Mouse (Mus musculus) neural tube, embryonic 12.5 days (tissue): ENCODE data around the gene Necab2. TPM values are rescaled to one million over a fixed set of nuclear protein-coding genes. Genes with fewer than 3 reads are reported as not detected.

Experiments
- ATAC-seq: fragments of 200-750 bp; cut with Nextera tagmentation; 2 replicates; pipeline ENCODE4 v1.8.0; 2017; ENCODE audit warnings: low read depth, mild to moderate bottlenecking, moderate TSS enrichment, moderate library complexity; ENCODE audit not compliant: low FRiP score
- H3K27ac ChIP-seq: fragments of 300-500 bp; sonication (generic); 2 replicates; pipeline ENCODE4 v1.5.1; 2016
- H3K27me3 ChIP-seq: fragments of 300-500 bp; sonication (generic); replicated peaks from 2 replicates; pipeline ENCODE4 v1.6.1; 2016; ENCODE audit warnings: mild to moderate bottlenecking
- H3K36me3 ChIP-seq: fragments of 300-500 bp; sonication (generic); 2 replicates; pipeline ENCODE4 v1.6.1; 2016; ENCODE audit warnings: mild to moderate bottlenecking
- H3K4me1 ChIP-seq: fragments of 300-500 bp; sonication (generic); 2 replicates; pipeline ENCODE4 v1.6.1; 2016
- H3K4me2 ChIP-seq: fragments of 300-500 bp; sonication (generic); replicated peaks from 2 replicates; pipeline ENCODE4 v1.6.1; 2016; ENCODE audit warnings: mild to moderate bottlenecking
- H3K4me3 ChIP-seq: fragments of 300-500 bp; sonication (generic); 2 replicates; pipeline ENCODE4 v1.5.1; 2016
- H3K9ac ChIP-seq: fragments of 300-500 bp; sonication (generic); 2 replicates; pipeline ENCODE4 v1.6.1; 2016; ENCODE audit warnings: mild to moderate bottlenecking
- H3K9me3 ChIP-seq: fragments of 300-500 bp; sonication (generic); 2 replicates; pipeline ENCODE4 v1.6.1; 2016; ENCODE audit warnings: mild to moderate bottlenecking
- WGBS: fragments of 180-500 bp; shearing (Covaris S2); methylation state at CpG from one replicate; pipeline ENCODE4 v1.1.7; 2016; 5-methylcytosine and 5-hydroxymethylcytosine counted together
- polyA plus RNA-seq: library from polyadenylated mRNA; unstranded; fragments of >200 nt; fragmentation: Nextera tagmentation; extraction: Ambion mirVana; gene quantifications from 2 replicates; pipeline ENCODE4 v1.2.1, GENCODE M21; 2016

Gene Necab2
- polyA plus RNA-seq, 1 experiment from 2014 or later: 29.5 TPM

DNA sequence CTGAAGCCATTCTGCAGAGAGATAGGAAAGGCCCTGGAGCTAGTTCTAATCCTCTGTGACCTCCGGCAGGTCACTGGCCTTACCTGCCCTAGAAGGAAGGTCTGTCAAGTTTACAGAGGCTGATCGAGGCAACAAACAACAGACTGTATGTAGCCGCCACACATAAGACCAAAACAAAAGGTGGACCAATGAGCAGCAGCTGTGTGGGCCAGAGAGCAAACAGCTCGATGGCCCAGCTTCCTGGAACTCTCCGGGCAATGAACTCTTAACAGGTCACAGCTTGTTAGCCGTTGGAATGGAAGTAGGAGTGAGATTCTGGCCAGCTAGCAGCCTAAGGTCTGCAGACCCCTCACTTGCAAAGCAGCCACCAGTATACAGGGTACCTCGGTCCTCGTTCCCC lies 16.3 kb upstream of the Necab2 start:
- ATAC-seq: no peak
- H3K27me3 ChIP-seq: no peaks in the 10 kb centered on the region
- H3K9ac ChIP-seq: no peak overlapping the region
- 81% methylated on average over 8 of the region's 8 CpGs for WGBS
- H3K4me2 ChIP-seq: no peak overlapping the region
- H3K4me3 ChIP-seq: no peak overlapping the region
- H3K9me3 ChIP-seq: no peaks in the 10 kb centered on the region
- no peaks in the 10 kb centered on the region for H3K36me3 ChIP-seq
- H3K27ac ChIP-seq: no peak overlapping the region
- H3K4me1 ChIP-seq: no peaks in the 10 kb centered on the region

DNA sequence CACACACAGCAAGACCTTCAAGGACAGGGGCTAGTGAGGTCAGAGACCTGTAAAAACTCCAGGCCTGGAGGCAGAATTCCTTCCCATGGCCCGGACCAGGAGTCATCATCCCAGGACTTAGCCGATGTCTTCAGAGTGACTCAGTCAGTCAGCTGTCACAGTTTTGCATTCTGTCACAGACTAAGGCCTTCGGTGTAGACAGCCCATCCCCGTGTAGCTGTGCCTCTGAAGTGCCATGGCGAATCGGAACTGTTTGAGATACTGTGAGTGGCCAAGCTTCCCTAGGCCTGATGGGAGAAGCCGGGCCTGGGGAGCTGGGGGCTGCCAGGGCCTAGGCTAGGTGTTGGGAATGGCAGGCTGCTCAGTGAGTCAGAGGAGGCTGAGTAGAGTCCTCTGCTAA lies 15.8 kb upstream of the Necab2 start:
- no peak overlapping the region for H3K4me3 ChIP-seq
- no peaks in the 10 kb centered on the region for H3K27me3 ChIP-seq
- H3K27ac ChIP-seq: no peak overlapping the region
- no peaks in the 10 kb centered on the region for H3K4me1 ChIP-seq
- H3K36me3 ChIP-seq: no peaks in the 10 kb centered on the region
- H3K4me2 ChIP-seq: no peak overlapping the region
- 87% methylated on average over 7 of the region's 7 CpGs for WGBS
- no peak for ATAC-seq
- H3K9ac ChIP-seq: no peak overlapping the region
- no peaks in the 10 kb centered on the region for H3K9me3 ChIP-seq

- H3K9me3 ChIP-seq: no peaks in the 10 kb centered on the region
- H3K4me3 ChIP-seq: no peak overlapping the region
- H3K27me3 ChIP-seq: no peaks in the 10 kb centered on the region
- H3K36me3 ChIP-seq: no peaks in the 10 kb centered on the region
- H3K9ac ChIP-seq: no peak overlapping the region
- H3K4me1 ChIP-seq: 0 out of 2 replicates have a peak, but pooled peaks cover 3% of the 10 kb centered on the region
- ATAC-seq: no peak
- no peak overlapping the region for H3K4me2 ChIP-seq
- WGBS: 64% methylated on average over 3 of the region's 3 CpGs
- no peak overlapping the region for H3K27ac ChIP-seq
Measured at GRCm38 (mm10) chr8:119432372-119432771, 14.1 kb upstream of the Necab2 start.

- Histone ChIP-seq H3K27ac (no peak within 1 kb of the TSS), H3K27me3 (no peaks in the 10 kb centered on the region), H3K9ac (no peak within 1 kb of the TSS), H3K4me1 (0 out of 2 replicates have a peak, but pooled peaks cover 3% of the 10 kb centered on the region), H3K9me3 (no peaks in the 10 kb centered on the region), H3K36me3 (no peaks in the 10 kb centered on the region), H3K4me3 (no peak within 1 kb of the TSS), H3K4me2 (no peak within 1 kb of the TSS)
- WGBS: 89% methylated on average over 13 of the region's 13 CpGs
- ATAC-seq: no peak
Measured at GRCm38 (mm10) chr8:119433582-119434174, 12.8 kb upstream of the Necab2 start, which contains the start of gene Osgin1. Gene Osgin1, plus strand, starts transcription at chr8:119434124.

DNA sequence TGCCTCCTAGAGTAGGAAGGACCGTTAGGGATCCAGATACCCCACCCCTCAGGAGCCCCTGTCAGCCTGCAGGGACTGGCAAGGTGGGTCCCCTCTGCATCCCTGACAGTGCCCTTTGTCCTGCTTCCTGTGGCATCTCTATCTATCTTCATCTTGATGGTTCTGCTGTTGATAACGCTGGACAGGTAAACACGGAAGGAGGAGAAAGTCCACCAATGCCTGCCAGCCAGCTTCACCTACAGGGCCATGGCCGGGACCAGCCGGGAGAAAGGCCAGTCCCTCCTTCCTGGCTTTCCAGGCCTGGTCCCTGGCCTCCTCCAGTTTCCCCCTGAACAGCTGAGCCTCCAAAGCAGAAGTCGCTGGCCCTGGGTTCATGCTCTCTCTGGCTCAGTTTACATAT lies 11.9 kb upstream of the Necab2 start:
- 84% methylated on average over 6 of the region's 6 CpGs for WGBS
- no peak overlapping the region for H3K27ac ChIP-seq
- H3K4me1 ChIP-seq: 0 out of 2 replicates have a peak, but pooled peaks cover 3% of the 10 kb centered on the region
- no peak overlapping the region for H3K4me3 ChIP-seq
- no peaks in the 10 kb centered on the region for H3K9me3 ChIP-seq
- ATAC-seq: no peak
- no peak overlapping the region for H3K9ac ChIP-seq
- H3K36me3 ChIP-seq: no peaks in the 10 kb centered on the region
- no peak overlapping the region for H3K4me2 ChIP-seq
- H3K27me3 ChIP-seq: no peaks in the 10 kb centered on the region

DNA sequence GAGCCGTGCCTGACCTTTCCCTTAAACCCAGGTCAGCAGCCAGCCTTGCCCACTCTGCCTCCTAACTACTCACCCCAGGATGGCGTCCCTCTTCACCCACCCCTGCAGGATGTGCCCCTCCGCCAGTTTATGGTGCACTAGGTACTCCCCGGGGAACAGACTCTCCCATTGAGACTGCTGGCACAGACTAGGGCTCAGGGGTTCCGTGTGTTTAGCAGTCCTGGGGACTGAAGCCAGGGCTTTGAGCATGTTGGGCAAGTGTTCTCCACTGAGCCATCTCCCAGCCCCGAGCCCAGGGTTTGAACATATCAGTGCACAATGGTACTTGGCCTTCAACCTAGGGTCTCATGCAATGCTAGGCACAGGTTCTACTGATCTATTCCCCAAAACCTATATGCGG lies 11.0 kb upstream of the Necab2 start:
- Histone ChIP-seq H3K9me3 (no peaks in the 10 kb centered on the region), H3K36me3 (no peaks in the 10 kb centered on the region), H3K27ac (no peak overlapping the region), H3K4me1 (peaks cover 10% of the 10 kb centered on the region; the same call in 1 of the 2 replicates), H3K27me3 (no peaks in the 10 kb centered on the region), H3K4me3 (no peak overlapping the region), H3K4me2 (no peak overlapping the region), H3K9ac (no peak overlapping the region)
- WGBS: 83% methylated on average over 7 of the region's 7 CpGs
- ATAC-seq: no peak

- H3K36me3 ChIP-seq: no peaks in the 10 kb centered on the region
- ATAC-seq: no peak
- H3K27ac ChIP-seq: no peak overlapping the region
- H3K4me3 ChIP-seq: no peak overlapping the region
- H3K9me3 ChIP-seq: no peaks in the 10 kb centered on the region
- WGBS: 83% methylated on average over 10 of the region's 10 CpGs
- H3K27me3 ChIP-seq: no peaks in the 10 kb centered on the region
- H3K4me1 ChIP-seq: peaks cover 12% of the 10 kb centered on the region; the same call in 1 of the 2 replicates
- no peak overlapping the region for H3K9ac ChIP-seq
- no peak overlapping the region for H3K4me2 ChIP-seq
Measured at GRCm38 (mm10) chr8:119436331-119436730, 10.2 kb upstream of the Necab2 start.

DNA sequence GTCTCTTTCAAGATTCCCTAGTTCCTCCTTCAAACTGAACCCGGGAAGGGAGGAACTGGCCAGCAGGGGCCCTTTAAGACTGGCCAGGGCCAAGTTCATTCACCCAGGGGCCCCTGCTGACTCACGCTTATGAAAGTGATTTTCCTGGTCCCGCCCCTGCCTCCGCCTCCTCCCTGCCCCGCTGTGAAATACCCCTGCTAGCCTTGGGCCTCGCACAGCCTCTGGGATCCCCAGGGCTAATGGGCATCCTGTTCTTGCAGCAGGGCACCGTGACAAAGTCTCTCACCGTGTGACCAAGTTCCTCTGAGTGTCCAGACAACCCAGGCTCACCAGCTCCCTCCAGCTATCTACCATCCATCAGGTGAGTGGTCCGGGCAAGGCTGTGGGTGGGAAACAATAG lies 9.6 kb upstream of the Necab2 start:
- Histone ChIP-seq H3K4me1 (peaks cover 12% of the 10 kb centered on the region; the same call in 1 of the 2 replicates), H3K4me2 (no peak overlapping the region), H3K36me3 (no peaks in the 10 kb centered on the region), H3K9ac (no peak overlapping the region), H3K4me3 (no peak overlapping the region), H3K27me3 (no peaks in the 10 kb centered on the region), H3K9me3 (no peaks in the 10 kb centered on the region), H3K27ac (no peak overlapping the region)
- 17% methylated on average over 9 of the region's 9 CpGs for WGBS
- no peak for ATAC-seq

GRCm38 (mm10) chr8:119437506-119437905 lies 9.0 kb upstream of the Necab2 start:
- no peak overlapping the region for H3K27ac ChIP-seq
- H3K9ac ChIP-seq: no peak overlapping the region
- H3K4me3 ChIP-seq: no peak overlapping the region
- ATAC-seq: no peak
- H3K9me3 ChIP-seq: no peaks in the 10 kb centered on the region
- H3K4me1 ChIP-seq: peaks cover 12% of the 10 kb centered on the region; the same call in 1 of the 2 replicates
- H3K4me2 ChIP-seq: no peak overlapping the region
- no peaks in the 10 kb centered on the region for H3K27me3 ChIP-seq
- WGBS: 77% methylated on average over 11 of the region's 11 CpGs
- H3K36me3 ChIP-seq: no peaks in the 10 kb centered on the region

DNA sequence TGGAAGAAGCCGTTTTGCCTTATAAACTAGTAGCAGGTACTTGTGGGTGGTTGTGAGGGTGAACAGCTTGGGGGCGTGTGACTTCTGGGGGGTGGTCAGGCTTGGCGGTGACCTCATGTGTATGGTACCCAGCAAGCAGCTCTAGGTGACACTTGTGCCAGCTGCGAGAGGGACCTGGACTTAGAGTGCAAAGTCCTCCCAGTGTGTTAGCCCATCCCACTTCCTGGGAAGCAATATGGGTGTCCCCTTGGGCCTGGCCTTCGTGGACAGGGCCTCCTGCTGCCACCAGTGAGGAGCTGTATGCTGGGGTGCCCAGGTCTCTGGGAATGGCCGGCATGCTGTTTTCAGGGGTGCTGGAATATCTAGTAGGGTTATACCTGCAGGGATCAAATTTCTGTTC lies 7.6 kb upstream of the Necab2 start:
- no peak overlapping the region for H3K4me2 ChIP-seq
- no peaks in the 10 kb centered on the region for H3K9me3 ChIP-seq
- H3K27ac ChIP-seq: no peak overlapping the region
- no peak overlapping the region for H3K9ac ChIP-seq
- no peaks in the 10 kb centered on the region for H3K36me3 ChIP-seq
- 80% methylated on average over 6 of the region's 6 CpGs for WGBS
- no peak overlapping the region for H3K4me3 ChIP-seq
- peaks cover 12% of the 10 kb centered on the region; the same call in 1 of the 2 replicates for H3K4me1 ChIP-seq
- no peaks in the 10 kb centered on the region for H3K27me3 ChIP-seq
- ATAC-seq: no peak

DNA sequence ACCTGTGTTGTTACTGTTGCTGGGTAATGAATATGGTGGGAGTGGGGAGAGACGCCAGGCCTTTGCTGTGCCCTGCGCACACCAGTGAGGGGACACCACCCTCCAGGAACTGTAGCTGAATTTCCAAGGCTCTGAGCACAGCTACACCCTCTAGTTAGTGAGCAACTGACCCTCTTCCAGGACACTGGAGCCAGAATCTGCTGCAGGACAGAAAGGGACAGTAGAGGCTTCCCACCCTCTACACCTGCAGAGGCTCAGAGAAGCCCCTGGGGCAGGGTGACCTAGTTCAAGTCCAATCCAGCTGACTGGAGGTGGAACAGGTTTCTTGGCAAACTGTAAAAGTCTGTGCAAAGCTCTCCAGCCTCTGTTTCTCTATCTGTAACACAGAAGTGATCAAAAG lies 7.1 kb upstream of the Necab2 start:
- no peak overlapping the region for H3K27ac ChIP-seq
- H3K9me3 ChIP-seq: no peaks in the 10 kb centered on the region
- no peaks in the 10 kb centered on the region for H3K27me3 ChIP-seq
- no peaks in the 10 kb centered on the region for H3K36me3 ChIP-seq
- H3K9ac ChIP-seq: no peak overlapping the region
- no peak overlapping the region for H3K4me3 ChIP-seq
- H3K4me2 ChIP-seq: no peak overlapping the region
- 88% methylated on average over 2 of the region's 2 CpGs for WGBS
- peaks cover 12% of the 10 kb centered on the region; the same call in 1 of the 2 replicates for H3K4me1 ChIP-seq
- no peak for ATAC-seq

DNA sequence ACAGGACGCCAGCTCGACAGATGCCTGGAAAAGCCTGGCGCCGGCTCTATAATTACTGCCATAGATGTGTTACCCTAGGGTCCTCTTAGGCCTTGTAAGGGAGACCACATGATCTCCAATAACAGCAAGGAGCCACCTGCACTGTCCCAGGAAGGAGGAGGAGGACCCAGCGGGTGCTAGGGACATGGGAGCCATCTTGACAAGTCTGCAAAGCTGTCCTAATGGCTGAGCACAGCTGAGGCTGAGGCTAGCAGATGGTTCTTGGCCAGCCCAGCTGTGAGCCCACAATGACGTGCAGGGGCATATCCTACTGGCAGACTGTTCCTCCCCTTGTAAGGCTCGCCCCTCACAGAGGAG lies 6.6 kb upstream of the Necab2 start:
- peaks cover 12% of the 10 kb centered on the region; the same call in 1 of the 2 replicates for H3K4me1 ChIP-seq
- no peaks in the 10 kb centered on the region for H3K36me3 ChIP-seq
- WGBS: 45% methylated on average over 7 of the region's 7 CpGs
- no peak overlapping the region for H3K9ac ChIP-seq
- H3K27me3 ChIP-seq: no peaks in the 10 kb centered on the region
- ATAC-seq: peak; percentile 49; the same call in 1 of the 2 replicates
- no peak overlapping the region for H3K4me3 ChIP-seq
- no peak overlapping the region for H3K27ac ChIP-seq
- H3K9me3 ChIP-seq: no peaks in the 10 kb centered on the region
- no peak overlapping the region for H3K4me2 ChIP-seq
